Comparison of ENCODE assay signal across 15 mouse cellular contexts in the genomic region with DNA sequence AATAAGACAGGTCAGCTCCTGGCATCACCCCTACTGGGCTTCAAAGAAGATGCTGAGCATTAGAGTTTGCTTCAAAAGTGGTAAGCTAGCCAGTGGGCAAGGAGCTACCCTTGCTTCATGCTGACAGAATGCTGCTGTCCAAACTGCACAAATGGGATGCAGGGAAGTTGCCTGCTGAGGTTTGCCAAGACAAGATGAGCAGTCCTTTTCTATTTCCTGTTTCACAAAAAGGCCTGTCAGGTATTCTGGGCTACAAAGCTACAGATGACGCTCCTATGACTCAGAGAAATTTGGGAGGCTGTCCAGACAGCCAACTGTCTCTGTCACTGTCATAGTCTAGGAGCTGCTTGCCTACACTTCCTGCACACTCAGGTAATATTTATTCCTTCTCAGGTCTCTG. TPM values are rescaled to one million over a fixed set of nuclear protein-coding genes. Genes with fewer than 3 reads are reported as not detected.
DNase-seq lines count a peak whose midpoint lies in the region.
"Had no signal": no experiment of that assay in that cellular context is flagged by ENCODE, and none has a peak within 500 bp of the region (broad histone marks: within the 10 kb centered on the region; RNA-seq: fewer than 3 reads in every experiment).

No protein-coding gene starts in this region.

- intact Hi-C loops in left cerebral cortex, postnatal 25 days (cut with DNase I): no loop called here
- intact Hi-C loops in left cerebral cortex, postnatal 36 days (cut with DNase I): no loop called here

- DNase-seq in left cerebral cortex, postnatal 25 days (ENCODE audit: low spot score in 2 of 2): peak; percentile 31 to 88
- DNase-seq in left cerebral cortex, adult 11 months (ENCODE audit: low spot score): no peak
- DNase-seq in cerebellum, adult 11 months: peak; percentile 62
- DNase-seq in cerebellum, adult 8-10 months: peak; percentile 74
- DNase-seq in left cerebral cortex, postnatal 36 days (ENCODE audit: low spot score in 2 of 2): peak; percentile 29 to 43
- no peak for DNase-seq in ovary, postnatal 14 days (ENCODE audit: low spot score)
- no peak for DNase-seq in heart, adult 18-20 months
- DNase-seq: adrenal gland, postnatal 25 days; heart, postnatal 14 days; kidney, adult 8-10 months; kidney, postnatal 36 days; liver, postnatal 0 days; lung, postnatal 14 days; midbrain, embryonic 14.5 days; thymus, postnatal 25 days had no signal

RNA-seq across cellular contexts. Expression of gene Nelfa, which starts 16.7 kb away (rescaled TPM):
- total RNA-seq in left cerebral cortex, postnatal 25 days (2021): 10 to 100 TPM; 18.8 to 19.8 TPM
- 10 to 100 TPM; 17.9 to 20.9 TPM for total RNA-seq in left cerebral cortex, postnatal 36 days (2021)
- 1 to 10 TPM; 9.0 to 9.1 TPM for total RNA-seq in heart, adult 18-20 months (2021)

Comparison
In these comparisons a context has a peak if more than half of its experiments do, and no peak if none do; other contexts are left out.
1. DNase-seq: peak in left cerebral cortex, postnatal 25 days (2 of 2), cerebellum, adult 11 months (single experiment), cerebellum, adult 8-10 months (single experiment) and left cerebral cortex, postnatal 36 days (2 of 2); none in left cerebral cortex, adult 11 months (single experiment), ovary, postnatal 14 days (single experiment) and heart, adult 18-20 months (0 of 2).